Mouse (Mus musculus) kidney, postnatal 10 days (tissue): ENCODE data around the gene Kri1.
A peak's percentile ranks its signal among the peaks of the same experiment; 100 is the strongest.
"Not testable (repeated sequence)": the region's sequence is repeated elsewhere in the genome, so short reads cannot be mapped to it uniquely, and the experiment has no call there.

ENCODE experiments used
- DNase-seq: peaks from one replicate; pipeline ENCODE4 v3.0.0; 2021; ENCODE audit warnings: mixed read lengths

The Kri1 gene

GRCm38 (mm10) chr9:21314367-21315140, 26.8 kb upstream of the Kri1 start:
- DNase-seq: no peak

DNA sequence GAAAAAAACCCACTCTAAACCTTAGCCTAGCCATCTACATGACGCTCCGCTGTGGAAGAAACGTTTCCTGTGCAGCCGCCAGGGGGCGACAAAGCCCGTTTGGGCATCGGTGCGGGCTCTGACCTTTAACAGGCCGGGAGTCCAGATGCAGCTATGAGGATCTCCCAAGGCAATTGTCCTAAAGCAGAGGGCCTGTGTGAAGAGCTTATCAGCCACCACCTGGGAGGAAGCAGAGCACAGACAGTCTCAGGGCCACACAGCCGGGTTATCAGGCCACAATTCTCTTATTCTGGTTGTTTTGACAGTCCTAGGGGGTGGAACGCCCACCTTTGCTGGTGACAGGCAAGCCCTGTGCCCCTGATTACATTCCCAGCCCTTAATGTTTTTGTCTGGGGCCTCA, 25.6 kb upstream of the Kri1 start:
- peak; percentile 93 for DNase-seq

DNA sequence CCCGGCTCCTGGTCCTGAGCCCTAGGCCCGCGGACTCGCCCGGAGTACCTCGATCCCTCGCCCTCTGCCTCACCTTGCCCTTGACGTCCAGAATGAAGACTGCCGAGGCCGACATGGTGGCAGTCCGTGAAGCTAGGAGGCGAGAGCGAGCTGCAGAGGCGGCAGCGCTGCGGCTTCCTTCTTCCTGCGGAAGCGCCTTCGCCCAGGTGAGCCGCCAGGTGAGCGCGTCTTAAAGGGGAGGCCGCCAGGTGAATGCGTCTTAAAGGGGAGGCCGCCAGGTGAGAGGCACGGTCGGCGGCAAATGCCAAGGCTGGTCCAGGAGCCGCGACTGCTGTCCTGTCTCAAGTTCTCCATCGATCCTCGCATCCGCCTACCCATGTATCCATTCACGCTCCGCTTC, 24.4 kb upstream of the Kri1 start, which contains the start of gene Ap1m2:
Gene Ap1m2 (minus strand): TSS at position 204 of the 400 bp plus-strand sequence.
- DNase-seq: peak; percentile 73

DNA sequence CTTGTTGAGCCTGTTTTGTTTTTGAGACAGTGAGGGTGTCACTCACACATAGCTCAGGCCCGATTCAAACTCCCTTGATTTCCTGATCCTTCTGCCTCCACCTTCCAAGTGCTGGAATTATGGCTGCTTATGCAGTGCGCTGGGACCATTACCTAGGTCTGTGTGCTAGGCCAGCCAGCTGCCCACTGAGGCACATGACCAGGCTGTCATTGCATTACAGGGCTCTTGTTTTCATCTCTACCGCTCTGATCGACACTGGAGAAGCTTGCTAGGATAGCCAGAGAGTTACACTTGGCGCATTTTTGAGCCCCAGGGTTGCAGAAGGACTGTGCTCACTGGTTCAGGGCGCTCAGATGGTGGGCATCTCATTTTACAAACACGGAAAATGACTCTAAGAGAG, 23.9 kb upstream of the Kri1 start:
- DNase-seq: no peak

DNA sequence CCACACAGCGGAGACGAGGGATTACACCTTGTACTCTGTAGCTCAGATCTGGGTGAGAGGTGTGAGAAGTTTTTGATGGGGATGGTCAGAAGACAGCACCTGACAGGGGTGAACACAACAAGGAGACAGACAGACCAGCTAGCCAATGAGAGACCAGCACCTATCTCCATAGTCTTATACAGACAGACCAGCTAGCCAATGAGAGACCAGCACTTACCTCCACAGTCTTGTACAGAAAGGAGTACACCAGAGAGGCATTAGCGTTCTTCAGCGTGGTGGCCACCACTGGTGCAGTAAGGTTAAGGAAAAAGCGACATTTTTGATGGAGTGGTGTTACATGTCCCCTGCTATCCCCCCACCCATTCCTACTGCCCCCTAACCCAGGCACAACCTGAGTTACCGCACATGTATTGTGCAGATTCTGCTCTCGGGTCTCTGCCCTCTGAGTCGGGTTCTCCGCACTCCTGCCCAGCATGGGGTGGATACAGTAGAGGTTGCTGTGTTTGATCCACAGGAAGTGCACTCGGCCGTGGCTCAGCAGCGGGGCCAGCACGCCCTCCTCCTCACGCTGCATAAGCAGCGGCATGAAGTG, 21.5 kb upstream of the Kri1 start:
- DNase-seq: no peak

DNA sequence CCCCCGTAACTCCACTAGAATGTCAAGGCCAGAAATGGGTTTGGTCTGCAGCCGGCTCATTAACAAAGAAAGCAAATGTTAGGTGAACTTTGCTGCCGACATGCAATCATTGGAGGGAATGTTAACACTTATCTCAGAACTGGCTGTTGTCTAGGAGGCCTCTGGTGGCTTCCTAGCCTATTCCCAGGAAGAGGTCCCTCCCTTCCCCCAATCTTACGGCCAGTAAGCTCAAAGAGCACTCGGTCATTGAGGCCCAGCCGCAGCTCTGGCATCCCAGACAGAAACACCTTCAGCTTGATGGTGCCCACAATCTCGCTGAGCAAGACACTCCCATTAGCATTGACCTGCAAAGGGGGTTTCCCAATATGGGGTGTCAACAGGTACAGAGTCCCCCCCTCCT, 17.3 kb upstream of the Kri1 start:
- DNase-seq: no peak

GRCm38 (mm10) chr9:21299014-21299413, 11.2 kb upstream of the Kri1 start:
- no peak for DNase-seq

- no peak for DNase-seq
Observed at GRCm38 (mm10) chr9:21292271-21292670, 4.5 kb upstream of the Kri1 start.

- not testable (repeated sequence) for DNase-seq
Observed at GRCm38 (mm10) chr9:21291868-21292267, 4.1 kb upstream of the Kri1 start.

DNA sequence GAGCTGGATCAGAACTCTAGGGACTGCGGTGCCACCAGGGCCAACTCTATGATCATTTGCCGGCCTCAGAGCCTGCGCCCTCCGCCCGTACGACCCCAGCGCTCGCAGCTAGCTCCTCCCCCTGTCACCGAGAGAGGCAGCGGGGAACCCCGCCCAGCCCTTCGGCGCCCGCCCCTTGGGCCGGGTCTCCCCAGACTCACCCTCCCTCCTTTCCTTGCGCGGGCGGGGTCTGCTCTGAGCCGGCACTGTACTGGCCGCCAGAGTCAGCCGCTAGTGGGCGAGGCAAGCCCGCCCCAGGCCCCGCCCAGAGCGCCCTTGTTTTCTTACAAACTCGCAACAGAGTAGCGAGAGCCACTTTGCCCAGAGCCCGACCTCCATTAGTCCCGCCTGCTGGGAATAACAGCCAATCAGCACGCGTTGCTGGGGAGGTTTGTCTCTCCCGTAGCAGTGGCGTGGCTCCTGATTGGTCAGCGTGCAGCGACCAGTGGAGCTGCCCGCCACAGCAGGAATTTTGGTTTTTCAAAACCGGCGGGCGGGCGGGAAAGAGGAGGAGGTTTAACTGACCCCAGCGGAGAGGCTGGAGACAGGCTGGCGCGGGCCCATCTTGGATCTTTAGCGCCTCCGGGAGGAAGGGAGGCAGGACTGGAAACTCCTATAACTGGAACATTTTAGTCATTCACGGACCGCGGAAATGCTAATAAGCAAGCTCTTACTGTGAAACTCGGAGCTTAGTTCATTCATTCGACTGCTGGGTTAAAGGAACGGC, 3.4 kb upstream of the Kri1 start, which contains the start of gene Cdkn2d:
Gene Cdkn2d (minus strand): TSS at position 386 of the 766 bp plus-strand sequence.
- peak; percentile 100 for DNase-seq

DNA sequence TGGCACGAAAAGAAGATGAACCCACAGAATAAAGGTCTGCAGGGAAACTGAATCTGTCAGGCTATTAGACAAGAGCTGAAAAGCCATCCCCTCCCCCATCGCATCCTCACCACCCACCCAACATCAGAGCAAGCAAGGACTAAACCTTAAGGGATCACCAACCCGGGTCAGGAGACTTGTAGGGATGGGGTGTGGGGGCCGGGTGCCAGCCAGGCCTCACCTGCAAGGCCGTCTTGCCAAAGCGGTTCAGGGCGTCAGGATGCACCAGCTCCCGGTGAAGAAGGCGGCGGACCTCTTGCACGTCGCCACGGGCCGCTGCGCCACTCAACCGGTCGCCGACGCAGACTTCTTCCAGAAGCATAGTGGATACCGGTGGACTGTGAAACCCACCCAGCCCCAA, 2.8 kb upstream of the Kri1 start:
- DNase-seq: no peak

GRCm38 (mm10) chr9:21289337-21289671, 1.5 kb upstream of the Kri1 start:
- no peak for DNase-seq

- no peak for DNase-seq
Observed at GRCm38 (mm10) chr9:21288404-21289336, 901 bp upstream of the Kri1 start.

DNA sequence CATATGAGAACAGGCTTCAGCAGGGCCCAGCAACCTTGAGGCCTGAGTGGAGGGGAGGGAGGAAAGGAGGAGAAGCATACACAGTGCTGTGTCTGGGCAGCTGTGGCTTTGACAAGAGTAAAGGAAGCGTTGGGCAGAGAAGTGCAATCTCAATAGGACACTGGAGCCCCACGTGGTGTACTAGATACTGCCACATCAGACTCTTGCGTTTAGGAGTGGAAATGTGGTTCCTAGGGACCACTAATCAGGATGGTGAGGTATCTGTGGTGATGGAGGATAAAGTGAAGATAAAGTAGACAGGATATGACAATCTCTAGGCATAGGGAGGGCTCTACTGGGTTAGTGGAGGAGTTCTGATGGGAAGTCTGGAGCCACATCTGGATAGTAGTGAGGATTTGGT, 1.0 kb downstream of the Kri1 start:
- no peak for DNase-seq

GRCm38 (mm10) chr9:21283994-21284393, 3.8 kb downstream of the Kri1 start:
- DNase-seq: no peak

GRCm38 (mm10) chr9:21283591-21283990, 4.2 kb downstream of the Kri1 start:
- DNase-seq: no peak

- no peak for DNase-seq
Observed at GRCm38 (mm10) chr9:21277776-21278175, 10.0 kb downstream of the Kri1 start.

DNA sequence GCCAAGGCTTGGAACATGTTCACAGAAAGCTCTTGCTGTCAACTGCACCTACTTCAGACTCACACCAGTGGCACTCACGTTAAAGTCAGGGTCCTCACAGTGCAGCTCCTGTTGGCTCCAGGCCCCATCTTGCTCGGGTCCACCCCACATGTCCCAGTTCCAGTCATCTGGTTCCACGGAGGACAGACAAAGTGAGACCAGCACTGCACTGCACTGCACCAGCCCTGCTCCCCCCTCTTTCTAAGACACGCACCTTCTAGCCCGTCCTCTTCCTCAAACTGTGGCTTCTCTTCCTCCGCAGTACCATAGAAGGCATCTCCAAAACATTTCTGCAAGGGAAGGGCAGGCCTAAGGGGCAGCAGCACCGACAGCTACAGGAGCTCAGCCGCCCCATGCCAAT, 11.5 kb downstream of the Kri1 start:
- no peak for DNase-seq

- no peak for DNase-seq
Observed at GRCm38 (mm10) chr9:21275727-21276126, 12.0 kb downstream of the Kri1 start.

- no peak for DNase-seq
Observed at GRCm38 (mm10) chr9:21275013-21275710, 12.6 kb downstream of the Kri1 start.

DNA sequence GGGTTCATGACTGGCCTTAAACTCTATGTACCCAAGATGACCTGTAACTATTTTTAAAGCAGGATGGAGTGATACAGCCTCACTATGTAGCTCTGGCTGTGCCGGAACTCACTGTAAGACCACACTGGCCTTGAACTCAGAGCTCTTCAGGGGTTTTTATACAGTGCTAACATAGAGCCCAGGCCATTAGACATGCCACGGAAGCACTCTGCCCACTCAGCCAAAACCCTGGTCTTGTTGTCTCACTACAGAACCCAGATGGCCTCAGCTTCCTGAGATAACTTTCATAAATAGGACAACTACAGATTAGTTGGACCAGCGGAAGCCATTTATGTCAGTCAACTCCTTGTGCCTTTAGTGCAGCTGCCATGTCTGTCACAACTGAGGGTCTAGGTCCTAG, 13.4 kb downstream of the Kri1 start:
- no peak for DNase-seq
